Mouse (Mus musculus) kidney, embryonic 15.5 days (tissue): ENCODE measurements around the gene Lamtor4. TPM values are rescaled to one million over a fixed set of nuclear protein-coding genes. Genes with fewer than 3 reads are reported as not detected.
"Not testable (repeated sequence)": the region's sequence is repeated elsewhere in the genome, so short reads cannot be mapped to it uniquely, and the experiment has no call there.

Source experiments
- ATAC-seq: fragments of 200-750 bp; cut with Nextera tagmentation; replicated peaks from 2 replicates; pipeline ENCODE4 v1.8.0; 2017; ENCODE audit warnings: moderate TSS enrichment; ENCODE audit not compliant: low FRiP score
- H3K27ac ChIP-seq: fragments of 300-500 bp; sonication (generic); 2 replicates; pipeline ENCODE4 v1.5.1; 2015; ENCODE audit warnings: mild to moderate bottlenecking, inconsistent platforms
- H3K27me3 ChIP-seq: fragments of 300-500 bp; sonication (generic); 2 replicates; pipeline ENCODE4 v1.6.1; 2015; ENCODE audit warnings: inconsistent platforms
- H3K36me3 ChIP-seq: fragments of 300-500 bp; sonication (generic); 2 replicates; pipeline ENCODE4 v1.6.1; 2015; ENCODE audit warnings: inconsistent platforms
- H3K4me1 ChIP-seq: fragments of 300-500 bp; sonication (generic); 2 replicates; pipeline ENCODE4 v1.6.1; 2015; ENCODE audit warnings: inconsistent platforms
- H3K4me2 ChIP-seq: fragments of 300-500 bp; sonication (generic); 2 replicates; pipeline ENCODE4 v1.6.1; 2015; ENCODE audit warnings: moderate library complexity, mild to moderate bottlenecking, inconsistent platforms
- H3K4me3 ChIP-seq: fragments of 300-500 bp; sonication (generic); replicated peaks from 2 replicates; pipeline ENCODE4 v1.5.1; 2015; ENCODE audit warnings: mild to moderate bottlenecking, inconsistent platforms
- H3K9ac ChIP-seq: fragments of 300-500 bp; sonication (generic); 2 replicates; pipeline ENCODE4 v1.6.1; 2015; ENCODE audit warnings: mild to moderate bottlenecking, inconsistent platforms
- H3K9me3 ChIP-seq: fragments of 300-500 bp; sonication (generic); replicated peaks from 2 replicates; pipeline ENCODE4 v1.6.1; 2016; ENCODE audit warnings: inconsistent platforms
- WGBS: fragments of 180-500 bp; shearing (Covaris S2); methylation state at CpG from one replicate; pipeline ENCODE4 v1.1.7; 2015; ENCODE audit warnings: mixed read lengths; 5-methylcytosine and 5-hydroxymethylcytosine counted together
- polyA plus RNA-seq: library from polyadenylated mRNA; unstranded; fragments of >200 nt; fragmentation: Nextera tagmentation; extraction: Ambion mirVana; gene quantifications from 2 replicates; pipeline ENCODE4 v1.2.1, GENCODE M21; 2015

Gene Lamtor4
- 57.8 and 61.1 TPM in 2 replicates for polyA plus RNA-seq

DNA sequence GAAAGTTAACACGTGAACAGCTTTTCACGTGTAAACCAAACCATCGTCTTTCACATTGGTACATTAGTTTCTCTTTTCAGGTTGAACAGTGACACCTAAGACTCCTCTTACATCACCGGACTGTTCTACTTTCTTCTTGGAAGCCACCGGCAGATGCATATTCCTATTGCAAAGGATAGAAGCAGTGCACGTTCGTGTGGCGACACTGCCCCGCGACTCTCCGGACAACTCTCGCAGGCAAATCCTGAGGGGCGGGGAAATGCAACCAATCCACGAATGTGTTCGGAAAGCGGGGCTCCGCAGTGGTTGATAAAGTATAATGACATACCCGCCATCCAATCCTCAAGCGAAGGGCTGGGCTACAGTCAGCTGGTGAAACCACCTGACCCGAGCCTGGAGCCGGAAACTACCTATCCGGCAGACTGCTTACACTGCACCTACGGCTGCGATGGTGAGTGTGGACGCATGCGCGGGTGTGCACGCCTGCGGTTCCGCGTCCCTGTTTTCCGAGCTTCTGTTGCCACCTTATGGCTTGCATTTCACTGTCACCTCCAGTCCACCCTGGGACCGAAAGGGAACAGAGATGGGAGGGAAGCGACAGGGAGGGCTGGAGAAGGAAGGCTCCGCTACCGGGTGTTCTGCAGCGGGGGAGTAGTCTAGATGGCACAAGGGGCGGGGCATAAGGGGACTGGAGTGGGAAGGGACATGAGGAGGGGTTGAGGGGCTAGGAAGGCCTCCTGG is at the start of gene Lamtor4:
TSS of gene Lamtor4 (plus strand) at position 130 of the 741 bp plus-strand sequence.
- under 1% methylated on average over 38 of the region's 38 CpGs for WGBS

DNA sequence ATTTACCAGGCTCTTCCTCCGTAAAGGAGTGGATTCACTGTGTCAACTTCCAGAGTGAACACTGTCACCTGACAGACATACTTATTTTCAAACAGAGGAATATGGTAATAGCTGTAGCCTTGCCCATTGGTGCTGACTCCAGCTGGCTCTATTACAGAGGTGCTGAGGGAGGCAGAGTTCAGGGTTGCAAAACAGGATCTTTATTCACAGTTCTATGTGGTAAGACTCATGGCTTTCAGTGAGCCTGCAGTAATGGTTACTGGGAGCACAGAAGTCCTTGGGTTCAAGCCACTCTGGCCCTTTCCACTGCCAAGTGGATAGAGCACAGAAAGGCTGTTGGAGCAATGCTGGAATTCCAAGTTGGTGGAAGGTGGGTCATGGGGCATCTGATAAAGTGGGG is 48.0 kb upstream of the Lamtor4 start:
- no peaks in the 10 kb centered on the region for H3K36me3 ChIP-seq
- H3K27ac ChIP-seq, result no peak overlapping the region
- no peak overlapping the region for H3K4me3 ChIP-seq
- no peak for ATAC-seq
- H3K4me2 ChIP-seq, result no peak overlapping the region
- H3K9me3 ChIP-seq, result peaks cover 6% of the 10 kb centered on the region
- 86% methylated on average over 1 of the region's 1 CpGs for WGBS
- no peaks in the 10 kb centered on the region for H3K27me3 ChIP-seq
- no peaks in the 10 kb centered on the region for H3K4me1 ChIP-seq
- no peak overlapping the region for H3K9ac ChIP-seq

More for the DNA sequence above, at the start of gene Lamtor4:
- peak within 1 kb of the TSS; percentile 58 for H3K9ac ChIP-seq
- H3K4me1 ChIP-seq, result peaks cover 21% of the 10 kb centered on the region
- no peaks in the 10 kb centered on the region for H3K9me3 ChIP-seq
- H3K4me2 ChIP-seq, result peak within 1 kb of the TSS; percentile 87
- H3K27ac ChIP-seq, result peak within 1 kb of the TSS; percentile 89
- H3K4me3 ChIP-seq, result peak within 1 kb of the TSS; percentile 79
- H3K27me3 ChIP-seq, result no peaks in the 10 kb centered on the region
- ATAC-seq, result peak; percentile 100
- H3K36me3 ChIP-seq, result peaks cover 29% of the 10 kb centered on the region

DNA sequence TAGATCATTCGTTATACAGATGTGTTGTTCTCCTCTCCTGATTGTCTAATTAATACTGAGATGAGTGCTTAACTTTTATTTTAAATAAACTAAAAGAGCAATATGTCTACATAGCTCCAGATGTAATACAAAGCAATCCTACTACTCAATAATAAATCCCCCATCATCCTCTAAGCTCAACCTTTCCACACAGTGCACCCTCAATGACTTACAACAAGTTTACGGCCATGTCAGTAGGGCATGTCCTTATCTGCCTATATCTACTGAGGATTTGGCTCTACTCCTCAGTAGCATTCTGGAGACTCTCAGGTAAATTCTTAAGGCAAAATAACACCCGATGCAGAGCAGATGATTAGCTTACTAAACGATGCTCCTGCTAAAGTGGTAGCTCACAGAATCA is 47.4 kb upstream of the Lamtor4 start:
- Histone ChIP-seq H3K9me3 (peaks cover 6% of the 10 kb centered on the region), H3K4me2 (no peak overlapping the region), H3K9ac (no peak overlapping the region), H3K27me3 (no peaks in the 10 kb centered on the region), H3K4me1 (no peaks in the 10 kb centered on the region), H3K27ac (no peak overlapping the region), H3K4me3 (no peak overlapping the region), H3K36me3 (no peaks in the 10 kb centered on the region)
- 76% methylated on average over 4 of the region's 4 CpGs for whole genome bisulfite sequencing
- ATAC-seq, result no peak

- peaks cover 22% of the 10 kb centered on the region for H3K9me3 ChIP-seq
- not testable (repeated sequence) for H3K4me2 ChIP-seq, H3K9ac ChIP-seq, H3K36me3 ChIP-seq, H3K4me3 ChIP-seq, ATAC-seq, H3K27ac ChIP-seq, H3K27me3 ChIP-seq, H3K4me1 ChIP-seq
- 94% methylated on average over 13 of the region's 13 CpGs for WGBS
Measured at GRCm38 (mm10) chr5:138216632-138217031, 38.6 kb upstream of the Lamtor4 start.

GRCm38 (mm10) chr5:138219864-138220263 is 35.4 kb upstream of the Lamtor4 start:
- Histone ChIP-seq H3K9ac (no peak overlapping the region), H3K27me3 (no peaks in the 10 kb centered on the region), H3K9me3 (peaks cover 16% of the 10 kb centered on the region), H3K27ac (peak overlapping the region; percentile 87), H3K4me1 (peaks cover 5% of the 10 kb centered on the region; the same call in 1 of the 2 replicates), H3K4me3 (no peak overlapping the region), H3K36me3 (no peaks in the 10 kb centered on the region), H3K4me2 (no peak overlapping the region)
- 25% methylated on average over 2 of the region's 2 CpGs for WGBS
- ATAC-seq, result peak; percentile 54; the same call in 1 of the 2 replicates

GRCm38 (mm10) chr5:138222111-138222510 is 33.2 kb upstream of the Lamtor4 start:
- no peaks in the 10 kb centered on the region for H3K27me3 ChIP-seq
- H3K9ac ChIP-seq, result no peak overlapping the region
- H3K36me3 ChIP-seq, result no peaks in the 10 kb centered on the region
- no peak overlapping the region for H3K4me2 ChIP-seq
- H3K9me3 ChIP-seq, result no peaks in the 10 kb centered on the region
- ATAC-seq, result peak; percentile 66; the same call in 1 of the 2 replicates
- 25% methylated on average over 4 of the region's 4 CpGs for WGBS
- H3K27ac ChIP-seq, result no peak overlapping the region
- peaks cover 5% of the 10 kb centered on the region; the same call in 1 of the 2 replicates for H3K4me1 ChIP-seq
- no peak overlapping the region for H3K4me3 ChIP-seq

- H3K4me1 ChIP-seq, result peaks cover 5% of the 10 kb centered on the region; the same call in 1 of the 2 replicates
- no peak overlapping the region for H3K4me3 ChIP-seq
- no peaks in the 10 kb centered on the region for H3K36me3 ChIP-seq
- no peak overlapping the region for H3K27ac ChIP-seq
- H3K9me3 ChIP-seq, result no peaks in the 10 kb centered on the region
- H3K4me2 ChIP-seq, result no peak overlapping the region
- WGBS, result 62% methylated on average over 3 of the region's 3 CpGs
- H3K9ac ChIP-seq, result no peak overlapping the region
- no peak for ATAC-seq
- H3K27me3 ChIP-seq, result no peaks in the 10 kb centered on the region
Measured at GRCm38 (mm10) chr5:138223287-138223686, 32.0 kb upstream of the Lamtor4 start.

DNA sequence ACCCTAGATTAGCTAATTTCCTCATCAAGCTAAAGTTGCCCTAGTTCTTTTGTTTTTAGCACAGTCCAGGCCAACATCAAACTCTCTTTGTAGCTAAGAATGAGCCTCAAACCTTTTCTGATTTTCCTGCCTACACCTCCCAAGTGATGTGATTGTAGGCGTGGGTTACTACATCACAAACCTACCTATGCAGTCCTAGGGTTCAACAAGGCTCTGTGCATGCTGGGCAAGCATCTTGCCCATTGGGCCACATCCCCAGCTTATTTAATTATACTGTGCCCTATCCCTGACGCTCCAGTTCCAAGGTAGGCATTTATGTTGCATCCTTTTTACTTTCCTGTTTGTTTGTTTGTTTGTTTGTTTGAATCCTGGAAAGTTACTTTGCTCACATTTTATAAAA is 29.6 kb upstream of the Lamtor4 start, which contains the start of gene Nxpe5:
TSS of gene Nxpe5 (plus strand) at position 199 of the 400 bp plus-strand sequence.
- H3K36me3 ChIP-seq, result no peaks in the 10 kb centered on the region
- no peak for ATAC-seq
- H3K4me3 ChIP-seq, result no peak within 1 kb of the TSS
- 47% methylated on average over 2 of the region's 2 CpGs for WGBS
- no peak within 1 kb of the TSS for H3K4me2 ChIP-seq
- H3K27me3 ChIP-seq, result no peaks in the 10 kb centered on the region
- no peaks in the 10 kb centered on the region for H3K9me3 ChIP-seq
- no peak within 1 kb of the TSS for H3K9ac ChIP-seq
- H3K4me1 ChIP-seq, result 0 out of 2 replicates have a peak, but pooled peaks cover 4% of the 10 kb centered on the region
- H3K27ac ChIP-seq, result no peak within 1 kb of the TSS

DNA sequence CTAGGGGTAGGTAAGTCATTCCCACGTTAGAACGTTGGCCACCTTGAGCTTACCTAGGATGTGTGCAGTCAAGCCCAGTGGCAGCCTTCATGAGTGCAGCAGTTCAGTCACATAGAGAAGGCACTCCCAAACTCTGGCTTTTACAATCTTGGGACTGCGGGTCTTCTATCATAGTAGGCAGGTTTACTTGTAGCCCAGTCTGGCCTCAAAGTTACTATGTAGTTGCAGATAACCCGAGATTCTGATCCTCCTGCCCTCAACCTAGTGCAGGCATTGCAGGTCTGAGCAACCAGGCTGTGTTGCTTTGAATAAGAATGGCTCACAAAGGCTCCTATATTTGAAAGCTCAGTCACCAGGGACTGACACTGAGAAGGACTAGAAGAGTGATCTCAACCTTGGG is 28.8 kb upstream of the Lamtor4 start:
- Histone ChIP-seq H3K9ac (no peak overlapping the region), H3K4me1 (0 out of 2 replicates have a peak, but pooled peaks cover 4% of the 10 kb centered on the region), H3K4me3 (no peak overlapping the region), H3K27ac (no peak overlapping the region), H3K9me3 (no peaks in the 10 kb centered on the region), H3K4me2 (no peak overlapping the region), H3K27me3 (no peaks in the 10 kb centered on the region), H3K36me3 (no peaks in the 10 kb centered on the region)
- no peak for ATAC-seq
- 74% methylated on average over 4 of the region's 4 CpGs for WGBS

DNA sequence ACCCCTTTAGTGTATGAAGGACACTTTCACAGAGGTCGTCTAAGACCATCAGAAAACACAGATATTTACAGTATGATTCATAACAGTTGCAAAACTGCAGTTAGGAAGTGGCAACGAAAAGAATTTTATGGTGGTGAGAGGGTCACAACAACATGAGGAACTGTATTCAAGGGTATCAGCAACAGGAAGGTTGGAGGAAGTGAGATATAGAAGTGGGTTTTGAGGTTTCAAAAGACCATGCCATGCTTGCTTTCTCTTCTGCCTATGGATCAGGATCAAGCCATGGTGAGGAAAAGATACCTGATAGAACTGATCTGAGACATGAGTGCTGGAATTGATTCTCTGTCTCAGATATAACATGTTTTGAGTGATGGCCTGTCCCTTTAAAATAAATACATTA is 27.9 kb upstream of the Lamtor4 start:
- 0 out of 2 replicates have a peak, but pooled peaks cover 4% of the 10 kb centered on the region for H3K4me1 ChIP-seq
- 70% methylated on average over 2 of the region's 2 CpGs for WGBS
- H3K36me3 ChIP-seq, result no peaks in the 10 kb centered on the region
- no peaks in the 10 kb centered on the region for H3K9me3 ChIP-seq
- H3K4me2 ChIP-seq, result no peak overlapping the region
- H3K9ac ChIP-seq, result no peak overlapping the region
- H3K27me3 ChIP-seq, result no peaks in the 10 kb centered on the region
- no peak for ATAC-seq
- H3K4me3 ChIP-seq, result no peak overlapping the region
- H3K27ac ChIP-seq, result no peak overlapping the region

- H3K9me3 ChIP-seq, result no peaks in the 10 kb centered on the region
- H3K27me3 ChIP-seq, result no peaks in the 10 kb centered on the region
- no peak for ATAC-seq
- no peak overlapping the region for H3K4me2 ChIP-seq
- H3K4me1 ChIP-seq, result peaks cover 8% of the 10 kb centered on the region; the same call in 1 of the 2 replicates
- H3K36me3 ChIP-seq, result no peaks in the 10 kb centered on the region
- H3K9ac ChIP-seq, result no peak overlapping the region
- H3K4me3 ChIP-seq, result no peak overlapping the region
- H3K27ac ChIP-seq, result no peak overlapping the region
- WGBS, result 55% methylated on average over 3 of the region's 3 CpGs
Measured at GRCm38 (mm10) chr5:138228026-138228425, 27.3 kb upstream of the Lamtor4 start.

- Histone ChIP-seq H3K4me2 (no peak overlapping the region), H3K27me3 (no peaks in the 10 kb centered on the region), H3K9me3 (no peaks in the 10 kb centered on the region), H3K4me1 (peaks cover 8% of the 10 kb centered on the region; the same call in 1 of the 2 replicates), H3K27ac (no peak overlapping the region), H3K9ac (no peak overlapping the region), H3K36me3 (no peaks in the 10 kb centered on the region), H3K4me3 (no peak overlapping the region)
- no peak for ATAC-seq
- 85% methylated on average over 3 of the region's 3 CpGs for WGBS
Measured at GRCm38 (mm10) chr5:138229511-138229910, 25.8 kb upstream of the Lamtor4 start.
